Mouse (Mus musculus) forebrain, postnatal 0 days (tissue): ENCODE data around the gene Igfbp4. TPM values are rescaled to one million over a fixed set of nuclear protein-coding genes. Genes with fewer than 3 reads are reported as not detected.
A peak's percentile ranks its signal among the peaks of the same experiment; 100 is the strongest.

ENCODE experiments used
- ATAC-seq: fragments of 200-750 bp; cut with Nextera tagmentation; 2 replicates; pipeline ENCODE4 v1.8.0; 2017; ENCODE audit warnings: mild to moderate bottlenecking, moderate library complexity
- DNase-seq: peaks from one replicate; pipeline ENCODE4 v3.0.0-alpha.2; 2015
- H3K27ac ChIP-seq: fragments of 300-500 bp; sonication (generic); 2 replicates; pipeline ENCODE4 v1.5.1; 2014; ENCODE audit warnings: low read depth, mild to moderate bottlenecking, antibody characterized with exemption, low read length, moderate library complexity, mixed read lengths
- H3K27me3 ChIP-seq: fragments of 300-500 bp; sonication (generic); 2 replicates; pipeline ENCODE4 v1.6.1; 2014; ENCODE audit warnings: mild to moderate bottlenecking, low read length, mixed read lengths; ENCODE audit not compliant: insufficient read depth
- H3K36me3 ChIP-seq: fragments of 300-500 bp; sonication (generic); 2 replicates; pipeline ENCODE4 v1.6.1; 2014; ENCODE audit warnings: mild to moderate bottlenecking, moderate library complexity; ENCODE audit not compliant: insufficient read depth
- H3K4me1 ChIP-seq: fragments of 300-500 bp; sonication (generic); 2 replicates; pipeline ENCODE4 v1.6.1; 2014; ENCODE audit warnings: antibody characterized with exemption; ENCODE audit not compliant: insufficient read depth
- H3K4me2 ChIP-seq: fragments of 300-500 bp; sonication (generic); 2 replicates; pipeline ENCODE4 v1.6.1; 2014; ENCODE audit warnings: low read depth, mild to moderate bottlenecking, moderate library complexity
- H3K4me3 ChIP-seq: fragments of 300-500 bp; sonication (generic); 2 replicates; pipeline ENCODE4 v1.5.1; 2014; ENCODE audit warnings: low read depth, low read length, mixed read lengths
- H3K9ac ChIP-seq: fragments of 300-500 bp; sonication (generic); 2 replicates; pipeline ENCODE4 v1.6.1; 2014; ENCODE audit warnings: mild to moderate bottlenecking
- H3K9me3 ChIP-seq: fragments of 300-500 bp; sonication (generic); 2 replicates; pipeline ENCODE4 v1.6.1; 2016; ENCODE audit warnings: low read length
- CTCF ChIP-seq: sonication (generic); IDR thresholded peaks from 2 replicates; pipeline ENCODE4 v1.5.1; 2016; ENCODE audit warnings: antibody characterized with exemption, control low read depth, low read depth
- WGBS: fragments of 180-500 bp; shearing (Covaris S2); extraction: QIAGEN DNeasy Blood & Tissue Kit; methylation state at CpG from one replicate; pipeline ENCODE4 v1.1.7; 2014; 5-methylcytosine and 5-hydroxymethylcytosine counted together
- polyA plus RNA-seq: library from polyadenylated mRNA; unstranded; fragments of >200 nt; fragmentation: Nextera tagmentation; extraction: Ambion mirVana; gene quantifications from 2 replicates; pipeline ENCODE4 v1.2.1, GENCODE M21; 2015
- total RNA-seq: library from RNA; depleted of rRNA; stranded (reverse); fragments of >200 nt; gene quantifications from 2 replicates; pipeline ENCODE4 v1.2.3, GENCODE M21; 2014

Gene Igfbp4
- total and polyA plus RNA-seq, 2 experiments from 2014 or later = 102 to 128 TPM

GRCm38 (mm10) chr11:99090391-99090790, 49.3 kb downstream of the Igfbp4 start:
- Histone ChIP-seq H3K9ac (no peak overlapping the region), H3K9me3 (no peaks in the 10 kb centered on the region), H3K27ac (no peak overlapping the region), H3K4me3 (no peak overlapping the region), H3K4me2 (no peak overlapping the region), H3K27me3 (no peaks in the 10 kb centered on the region), H3K4me1 (no peaks in the 10 kb centered on the region), H3K36me3 (no peaks in the 10 kb centered on the region)
- no peak for TF ChIP-seq CTCF
- 91% methylated on average over 8 of the region's 8 CpGs for WGBS
- no peak for ATAC-seq
- DNase-seq = no peak

GRCm38 (mm10) chr11:99091666-99092065, 50.6 kb downstream of the Igfbp4 start:
- Histone ChIP-seq H3K4me3 (no peak overlapping the region), H3K9ac (no peak overlapping the region), H3K27me3 (no peaks in the 10 kb centered on the region), H3K9me3 (no peaks in the 10 kb centered on the region), H3K4me2 (no peak overlapping the region), H3K36me3 (no peaks in the 10 kb centered on the region), H3K27ac (no peak overlapping the region), H3K4me1 (no peaks in the 10 kb centered on the region)
- ATAC-seq (no peak), DNase-seq (no peak)
- TF ChIP-seq CTCF = no peak
- WGBS = 72% methylated on average over 2 of the region's 2 CpGs

GRCm38 (mm10) chr11:99093740-99094139, 52.7 kb downstream of the Igfbp4 start:
- WGBS = 89% methylated on average over 7 of the region's 7 CpGs
- TF ChIP-seq CTCF = no peak
- H3K27ac ChIP-seq = no peak overlapping the region
- DNase-seq = no peak
- H3K27me3 ChIP-seq = no peaks in the 10 kb centered on the region
- H3K9ac ChIP-seq = no peak overlapping the region
- no peaks in the 10 kb centered on the region for H3K4me1 ChIP-seq
- ATAC-seq = no peak
- no peak overlapping the region for H3K4me2 ChIP-seq
- no peak overlapping the region for H3K4me3 ChIP-seq
- H3K36me3 ChIP-seq = no peaks in the 10 kb centered on the region
- no peaks in the 10 kb centered on the region for H3K9me3 ChIP-seq

GRCm38 (mm10) chr11:99094911-99095676, 54.0 kb downstream of the Igfbp4 start:
- no peak overlapping the region for H3K4me2 ChIP-seq
- no peaks in the 10 kb centered on the region for H3K9me3 ChIP-seq
- no peak for ATAC-seq
- no peak overlapping the region for H3K9ac ChIP-seq
- H3K36me3 ChIP-seq = no peaks in the 10 kb centered on the region
- DNase-seq = no peak
- WGBS = 65% methylated on average over 2 of the region's 2 CpGs
- H3K4me1 ChIP-seq = no peaks in the 10 kb centered on the region
- no peak overlapping the region for H3K27ac ChIP-seq
- no peak for TF ChIP-seq CTCF
- H3K27me3 ChIP-seq = no peaks in the 10 kb centered on the region
- H3K4me3 ChIP-seq = no peak overlapping the region

GRCm38 (mm10) chr11:99095759-99096158, 54.7 kb downstream of the Igfbp4 start:
- H3K9me3 ChIP-seq = no peaks in the 10 kb centered on the region
- TF ChIP-seq CTCF = no peak

GRCm38 (mm10) chr11:99096417-99096816, 55.4 kb downstream of the Igfbp4 start:
- Histone ChIP-seq H3K36me3 (no peaks in the 10 kb centered on the region), H3K4me1 (no peaks in the 10 kb centered on the region), H3K4me3 (no peak overlapping the region), H3K9me3 (no peaks in the 10 kb centered on the region), H3K9ac (no peak overlapping the region), H3K4me2 (no peak overlapping the region), H3K27ac (peak overlapping the region; percentile 35; the same call in 1 of the 2 replicates), H3K27me3 (no peaks in the 10 kb centered on the region)
- WGBS = 79% methylated on average over 4 of the region's 4 CpGs
- no peak for ATAC-seq
- TF ChIP-seq CTCF = no peak
- no peak for DNase-seq

More at GRCm38 (mm10) chr11:99095759-99096158, 54.7 kb downstream of the Igfbp4 start:
- WGBS = 81% methylated on average over 4 of the region's 4 CpGs
- Histone ChIP-seq H3K9ac (no peak overlapping the region), H3K27ac (no peak overlapping the region), H3K4me1 (no peaks in the 10 kb centered on the region), H3K4me3 (no peak overlapping the region), H3K4me2 (no peak overlapping the region), H3K27me3 (no peaks in the 10 kb centered on the region), H3K36me3 (no peaks in the 10 kb centered on the region)
- no peak for ATAC-seq
- DNase-seq = no peak

- no peak for TF ChIP-seq CTCF
- no peak overlapping the region for H3K4me2 ChIP-seq
- WGBS = 58% methylated on average over 8 of the region's 8 CpGs
- H3K4me3 ChIP-seq = no peak overlapping the region
- H3K27ac ChIP-seq = no peak overlapping the region; the same call in 1 of the 2 replicates
- ATAC-seq = peak; percentile 59; the same call in 1 of the 2 replicates
- H3K9ac ChIP-seq = no peak overlapping the region
- no peaks in the 10 kb centered on the region for H3K4me1 ChIP-seq
- no peaks in the 10 kb centered on the region for H3K36me3 ChIP-seq
- DNase-seq = peak; percentile 40
- H3K27me3 ChIP-seq = no peaks in the 10 kb centered on the region
- no peaks in the 10 kb centered on the region for H3K9me3 ChIP-seq
These were observed 56.1 kb downstream of the Igfbp4 start for GRCm38 (mm10) chr11:99096996-99097774.
